Mouse (Mus musculus): ENCODE measurements around the gene Dcst2.

Gene Dcst2

DNA sequence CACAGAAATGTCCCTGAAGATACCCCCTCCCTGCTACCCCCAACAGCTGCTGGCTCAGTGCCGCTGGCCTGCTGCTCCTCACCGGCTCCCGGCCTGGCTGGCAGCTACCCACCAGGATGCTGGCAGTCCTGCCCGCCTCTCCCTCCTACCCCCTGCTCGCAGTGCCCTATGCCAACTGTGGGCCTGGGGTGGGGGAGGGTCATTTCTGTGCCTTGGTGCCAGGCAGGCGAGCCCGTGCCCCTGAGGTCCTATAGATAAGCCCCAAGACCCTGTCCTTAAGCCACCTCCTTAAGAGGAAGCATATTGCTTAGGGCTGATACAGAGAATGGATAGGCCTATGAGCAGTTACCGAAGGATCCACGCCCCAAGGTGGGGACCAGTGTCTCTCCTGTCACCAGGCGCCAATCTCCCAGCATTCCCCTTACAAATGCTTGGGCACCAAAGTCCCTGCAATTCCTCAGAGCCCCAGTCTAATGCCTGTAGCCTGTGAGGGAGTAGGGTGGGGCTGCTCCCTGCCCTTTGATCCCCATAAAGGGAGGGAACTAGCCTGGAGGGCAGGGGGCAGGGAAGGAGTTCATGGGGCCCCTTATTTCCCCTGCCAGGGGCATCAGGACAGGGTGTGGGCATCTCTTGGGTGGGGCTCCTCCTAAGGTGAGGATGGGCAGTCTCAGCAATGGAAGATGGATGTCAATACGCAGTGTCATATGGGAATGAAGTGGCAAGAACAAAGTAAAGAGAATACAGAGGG lies 26.5 kb downstream of the Dcst2 start:
- DNase-seq (ENCODE audit: low spot score in 2 of 2): peak in 1 of 2 experiments; percentile 69

DNA sequence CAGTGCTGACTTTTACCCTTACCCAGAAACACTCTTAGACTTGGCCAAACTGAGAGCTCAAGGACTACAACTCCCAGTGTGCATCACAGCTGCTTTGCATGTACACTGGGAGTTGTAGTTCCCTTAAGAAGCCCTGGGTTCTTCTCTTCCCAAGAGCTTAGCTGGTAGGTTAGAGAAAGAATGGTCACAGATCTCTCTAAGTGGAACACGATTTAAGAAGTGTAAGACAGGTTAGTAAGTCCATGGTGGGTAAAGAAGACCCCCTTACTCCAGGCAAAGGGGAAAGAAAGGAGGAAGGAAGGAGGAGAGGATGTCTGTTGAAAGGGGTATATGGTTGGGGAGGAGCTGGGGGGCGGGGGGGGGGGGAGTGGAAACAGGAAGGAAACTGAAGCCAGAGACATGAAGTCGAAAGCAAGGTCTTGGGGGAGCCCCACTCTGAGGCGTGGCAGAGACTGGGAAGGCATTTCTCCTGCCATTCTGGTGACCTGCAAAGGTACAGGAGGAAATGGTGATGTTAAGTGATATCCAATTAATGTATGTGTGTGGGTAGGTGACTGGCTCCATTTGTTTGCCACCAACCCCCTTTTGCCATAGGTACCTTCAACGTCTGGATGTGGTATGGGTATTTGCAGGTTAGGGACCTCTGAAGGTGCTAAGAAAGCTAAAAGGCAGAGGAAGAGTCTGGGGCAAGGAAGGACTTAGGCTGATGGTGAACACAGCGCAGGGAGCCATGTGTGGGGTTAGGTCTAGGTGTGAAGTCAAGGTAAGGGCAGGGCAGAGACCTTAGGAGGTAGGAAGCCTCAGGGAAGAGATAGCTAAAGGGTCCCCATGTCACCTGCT lies 27.3 kb downstream of the Dcst2 start:
- peak in 1 of 2 experiments; percentile 44 for DNase-seq (ENCODE audit: low spot score in 2 of 2)

DNA sequence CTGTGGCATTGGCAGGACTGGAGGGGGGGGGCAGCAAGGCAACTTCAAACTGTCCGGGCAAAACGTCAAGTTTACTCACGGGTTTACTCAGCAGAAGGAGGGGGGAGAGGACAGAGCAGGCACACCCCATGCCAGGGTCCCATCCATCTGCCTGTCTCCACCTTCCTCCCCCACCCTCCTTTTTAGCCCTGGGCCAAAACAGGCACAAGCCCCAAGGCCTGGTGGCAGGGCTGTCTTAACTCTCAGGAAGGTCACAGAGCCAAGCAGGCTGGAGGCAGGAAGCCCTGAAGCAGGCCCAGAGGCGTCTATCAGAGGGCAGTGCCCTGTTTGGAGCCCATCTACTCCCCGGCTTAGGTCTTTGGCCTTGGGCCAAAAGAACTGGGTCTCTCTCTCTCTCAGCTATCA lies 28.3 kb downstream of the Dcst2 start:
- DNase-seq (ENCODE audit: low spot score in 2 of 2): peak in 1 of 2 experiments; percentile 71

DNA sequence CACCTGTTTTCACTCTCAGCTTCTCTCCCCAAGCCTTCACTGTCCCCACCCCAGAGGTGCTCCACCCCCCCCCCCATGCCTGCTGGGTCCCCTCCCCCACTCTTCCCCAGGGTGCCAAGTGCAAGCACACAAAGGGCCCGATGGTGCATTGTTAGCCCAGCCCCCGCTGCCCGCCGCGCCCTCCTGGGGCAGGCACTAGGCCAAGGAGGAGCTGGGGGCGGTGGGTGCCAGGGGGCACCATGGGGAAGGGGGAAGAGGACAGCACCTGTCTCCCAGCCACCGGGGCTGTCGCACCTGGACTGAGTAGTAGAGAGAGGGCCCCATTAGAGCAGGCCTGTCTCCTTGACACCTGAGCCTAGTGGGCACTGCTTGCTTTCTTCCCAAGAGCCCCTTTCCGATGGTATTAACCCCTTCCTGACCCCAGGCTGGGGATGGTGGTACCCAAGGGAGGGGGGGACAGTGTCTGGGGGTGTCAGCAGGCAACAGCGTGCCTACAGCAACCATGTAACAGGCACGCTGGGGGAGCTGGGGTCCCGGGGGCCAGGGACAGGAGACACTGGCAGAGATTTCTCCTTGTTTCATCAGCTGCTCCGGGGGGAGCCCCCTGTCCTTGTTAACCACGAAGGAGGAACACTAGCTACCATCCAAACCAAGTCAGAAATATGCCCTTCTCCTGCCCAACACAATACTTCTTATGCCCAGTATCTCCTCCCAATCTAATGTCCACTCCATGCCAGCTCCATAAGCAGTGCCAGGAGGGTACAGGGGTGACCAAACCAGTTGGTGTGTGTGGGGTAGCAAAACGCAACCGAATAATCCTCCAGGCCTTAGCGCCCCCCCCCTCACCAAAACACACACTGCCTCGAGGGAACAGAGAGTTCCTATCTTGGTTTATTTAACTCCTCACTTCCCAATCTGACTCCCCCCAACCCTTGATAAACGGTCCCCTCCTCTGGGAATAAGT lies 29.2 kb downstream of the Dcst2 start:
- DNase-seq (ENCODE audit: low spot score in 2 of 2): peak; percentile 54 to 76

DNA sequence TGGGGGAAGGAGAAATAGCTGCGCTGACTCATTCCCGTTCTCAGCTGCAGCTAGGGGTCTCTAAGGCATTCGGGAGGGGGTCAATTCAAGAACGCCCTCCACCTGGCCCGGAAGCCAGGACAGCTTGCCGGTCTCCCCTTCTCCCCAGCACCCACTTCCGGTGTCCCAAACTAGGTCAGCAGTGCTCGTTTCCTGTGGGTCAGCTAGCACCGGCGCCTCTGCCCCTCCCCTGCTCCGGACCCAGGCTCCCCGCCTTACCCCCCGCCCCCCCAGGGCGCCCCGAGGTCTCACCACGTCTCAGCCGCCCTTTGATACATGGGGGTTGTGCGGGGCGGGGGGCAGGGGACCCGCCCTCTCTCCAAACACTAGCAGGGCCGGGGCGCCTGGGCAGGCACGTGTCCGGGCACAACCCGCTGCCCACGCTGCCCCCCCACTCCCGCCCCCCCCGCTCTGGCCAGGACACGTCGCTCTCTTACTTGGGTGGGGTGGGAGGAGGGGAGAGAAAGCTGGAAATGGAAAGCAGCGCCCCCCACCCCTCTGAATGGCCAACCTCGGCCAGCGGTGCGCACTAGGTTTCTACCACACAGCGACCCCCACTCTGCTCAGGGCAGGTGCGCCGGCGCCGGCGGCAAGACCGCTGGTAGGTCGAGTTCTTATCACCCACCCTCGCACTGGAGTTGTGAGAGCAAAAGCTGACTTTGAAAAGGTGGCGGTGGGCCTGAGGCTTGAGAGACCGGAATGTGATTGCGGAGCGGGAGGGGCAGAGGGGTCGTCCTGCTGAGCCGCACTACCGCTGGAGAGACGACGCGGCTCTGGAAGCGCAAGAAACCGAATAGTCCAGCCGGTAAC lies 30.1 kb downstream of the Dcst2 start:
- peak in 1 of 2 experiments; percentile 70 for DNase-seq (ENCODE audit: low spot score in 2 of 2)

DNA sequence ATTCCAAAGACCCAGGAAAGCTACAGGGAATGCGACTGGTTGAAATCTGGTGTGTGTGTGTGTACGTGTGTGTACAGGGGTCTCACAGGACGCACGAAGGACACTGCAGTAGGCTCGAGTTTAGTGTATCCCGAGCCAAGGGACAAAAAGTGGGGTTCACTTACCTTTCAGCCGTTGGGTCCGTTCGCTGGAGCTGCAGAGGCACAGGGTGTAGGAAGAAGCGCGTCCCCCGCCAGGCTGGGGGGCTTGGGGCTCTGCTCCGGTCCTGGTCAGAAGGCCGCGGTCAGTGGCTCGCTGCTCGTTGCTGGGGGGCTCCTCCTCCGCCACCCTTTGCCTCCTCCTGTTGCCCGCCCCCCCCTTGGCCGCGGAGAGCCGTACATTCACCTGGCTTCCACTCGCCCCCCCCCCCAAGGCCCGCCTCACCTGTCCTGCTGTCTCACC lies 31.1 kb downstream of the Dcst2 start:
- peak; percentile 33 to 74 for DNase-seq (ENCODE audit: low spot score in 2 of 2)

DNA sequence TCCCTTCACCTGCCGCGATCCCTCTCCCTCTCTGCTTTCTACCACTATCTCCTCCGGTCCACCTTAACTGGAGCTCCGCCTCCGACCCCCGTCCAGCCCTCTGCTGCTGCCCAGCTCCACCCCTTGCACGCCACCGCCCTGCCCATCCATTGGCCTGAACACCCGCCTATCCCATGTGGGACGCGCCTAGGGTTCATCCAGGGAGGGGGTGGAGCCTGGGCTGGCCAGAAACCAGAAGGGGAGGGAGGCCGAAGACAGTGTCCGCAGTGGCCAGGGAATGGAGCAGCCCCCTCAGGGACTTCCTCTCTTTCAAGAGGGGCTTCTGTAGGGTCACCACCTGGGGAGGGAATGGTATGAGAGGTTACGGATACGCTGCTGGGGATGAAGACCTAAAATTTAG lies 31.8 kb downstream of the Dcst2 start:
- DNase-seq (ENCODE audit: low spot score in 2 of 2): peak; percentile 95 to 96

DNA sequence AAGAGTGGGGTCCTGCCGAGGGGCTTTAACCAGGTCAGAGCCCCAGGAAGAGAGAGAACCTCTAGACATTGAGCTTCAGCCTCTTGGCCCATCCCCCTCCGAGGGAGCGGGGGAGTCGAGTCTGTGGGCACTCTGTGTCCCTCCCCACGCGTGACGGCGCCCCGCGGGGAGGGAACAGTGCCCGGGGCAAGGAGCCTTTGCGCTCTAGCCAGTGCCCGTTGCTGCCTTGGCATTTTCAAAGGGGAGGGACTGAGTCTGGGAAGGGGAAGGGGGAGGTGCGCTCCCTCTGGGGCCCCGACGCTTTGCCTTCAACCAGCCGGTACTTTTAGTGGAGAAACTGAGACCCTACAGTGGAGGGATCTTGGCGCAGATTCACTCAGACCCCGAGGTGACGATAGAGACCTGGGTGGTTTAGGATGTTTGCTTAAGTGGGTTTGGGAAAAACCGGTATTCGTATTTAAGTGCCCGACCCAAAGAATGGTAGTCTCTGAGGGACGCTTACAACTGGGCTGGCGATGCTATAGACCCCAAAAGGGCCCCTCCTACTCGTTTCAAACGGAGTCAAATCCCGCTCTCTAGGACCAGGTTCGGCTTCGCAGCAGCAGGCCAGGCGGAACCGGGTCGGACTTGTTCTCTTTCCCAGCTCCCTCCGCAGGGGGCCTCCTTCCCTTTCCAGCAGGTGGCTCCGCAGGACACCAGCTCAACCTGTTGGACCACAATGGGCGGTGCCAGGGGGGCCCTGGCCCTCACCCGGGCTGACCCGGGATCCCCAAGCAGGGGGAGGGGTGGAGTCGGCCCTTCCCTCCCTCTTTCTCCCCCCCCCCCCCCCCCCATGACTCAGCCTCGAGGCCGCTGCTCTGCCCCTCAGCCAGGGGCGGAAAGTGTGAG lies 32.5 kb downstream of the Dcst2 start, which contains the start of gene Zbtb7b:
Gene Zbtb7b (minus strand): TSS at position 771 of the 888 bp plus-strand sequence.
- DNase-seq (ENCODE audit: low spot score in 2 of 2): peak; percentile 65 to 84

DNA sequence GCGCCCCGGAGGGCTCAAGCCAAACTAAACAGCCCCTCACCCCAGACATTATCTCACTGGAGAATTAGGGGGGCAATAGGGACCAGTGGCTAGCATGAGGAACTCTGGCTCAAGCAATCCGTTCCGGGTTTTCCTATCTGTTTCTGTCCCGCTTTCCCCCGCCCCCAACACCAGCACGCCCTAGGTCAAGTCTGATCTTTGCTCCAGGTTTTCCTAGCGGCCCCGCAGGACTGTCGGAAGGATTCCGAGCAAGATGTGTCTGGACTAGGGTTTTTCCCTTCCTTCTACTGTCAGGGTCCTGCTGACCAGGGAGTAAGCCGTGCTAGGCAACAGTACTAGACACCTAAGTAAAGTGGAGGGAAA lies 33.1 kb downstream of the Dcst2 start:
- peak; percentile 75 to 81 for DNase-seq (ENCODE audit: low spot score in 2 of 2)

DNA sequence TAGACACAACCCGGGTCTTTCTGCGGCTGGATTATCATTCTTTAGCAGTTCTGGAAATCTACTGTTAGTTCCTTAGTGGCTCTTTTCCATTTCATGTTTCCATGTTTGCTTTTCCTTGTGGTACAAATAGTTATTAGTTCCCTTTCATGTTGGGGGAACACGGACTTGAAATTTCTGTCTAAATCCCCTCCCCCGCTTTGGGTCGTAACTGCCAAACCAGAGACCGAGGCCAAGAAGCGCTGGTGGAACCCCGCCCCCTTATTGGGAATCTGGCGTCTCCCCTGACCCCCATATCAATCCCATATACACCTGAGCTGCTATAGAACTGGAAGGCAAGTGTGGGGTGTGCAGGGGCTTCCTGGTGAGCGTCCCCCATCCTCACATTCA lies 33.6 kb downstream of the Dcst2 start:
- no peak for DNase-seq (ENCODE audit: low spot score in 2 of 2)

DNA sequence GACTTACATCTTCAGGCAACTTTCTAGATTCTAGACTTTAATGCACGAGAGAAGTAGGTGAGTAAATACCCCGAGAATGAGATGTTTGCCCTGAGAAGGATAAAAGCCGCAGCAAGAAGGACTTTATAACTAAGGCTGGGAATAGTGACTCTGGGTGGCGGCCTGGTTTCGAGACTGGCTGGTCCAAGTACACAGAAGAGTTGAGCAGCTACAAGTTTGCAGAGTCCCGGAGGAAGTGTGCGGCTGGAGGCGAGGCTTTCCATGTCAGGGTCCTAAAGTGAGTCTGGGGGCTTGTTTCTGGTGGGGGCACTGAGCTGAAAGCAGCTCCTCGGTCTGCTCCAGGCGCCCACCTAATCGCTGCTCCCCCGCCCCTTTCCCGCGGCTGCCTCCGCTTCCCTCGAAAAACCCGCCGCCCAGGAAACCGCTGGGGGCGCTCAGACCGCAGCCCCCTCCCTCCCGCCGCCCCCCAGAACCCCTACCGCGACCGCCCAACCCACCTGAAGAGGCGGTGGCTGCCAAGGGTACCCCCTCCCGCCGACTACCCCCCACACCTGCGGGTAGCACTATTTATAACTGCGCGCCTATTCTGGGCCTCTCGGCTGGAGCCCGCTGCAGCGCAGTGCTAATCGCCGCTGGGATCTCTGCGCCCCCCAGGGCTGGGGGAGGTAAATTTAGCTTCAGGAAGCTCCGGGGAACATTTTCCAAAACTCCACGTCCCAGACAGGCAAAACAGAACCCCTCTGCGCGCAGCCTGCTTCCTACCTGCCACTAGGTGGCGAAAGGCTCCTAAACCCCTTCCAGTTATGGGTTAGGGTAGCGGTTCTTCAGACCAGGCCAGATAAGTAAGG lies 34.3 kb downstream of the Dcst2 start:
- peak in 1 of 2 experiments; percentile 61 for DNase-seq (ENCODE audit: low spot score in 2 of 2)

DNA sequence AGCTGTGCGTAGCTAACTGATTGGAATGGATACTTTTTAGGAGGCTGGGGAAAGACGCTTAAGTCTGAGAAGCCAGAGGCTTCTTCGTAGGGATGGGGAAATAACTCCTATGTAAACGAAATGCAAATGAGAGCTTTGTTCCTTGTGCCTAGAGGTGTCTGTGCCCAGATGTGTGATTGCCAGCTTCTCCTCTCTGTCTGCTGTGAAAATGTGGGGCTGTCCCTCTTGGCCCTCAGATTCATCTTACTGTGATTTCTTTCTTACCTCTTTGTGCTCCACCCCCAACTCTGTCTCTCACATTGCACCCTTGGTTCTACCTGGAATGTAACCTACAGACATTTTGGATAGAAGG lies 34.9 kb downstream of the Dcst2 start:
- DNase-seq (ENCODE audit: low spot score in 2 of 2): no peak

DNA sequence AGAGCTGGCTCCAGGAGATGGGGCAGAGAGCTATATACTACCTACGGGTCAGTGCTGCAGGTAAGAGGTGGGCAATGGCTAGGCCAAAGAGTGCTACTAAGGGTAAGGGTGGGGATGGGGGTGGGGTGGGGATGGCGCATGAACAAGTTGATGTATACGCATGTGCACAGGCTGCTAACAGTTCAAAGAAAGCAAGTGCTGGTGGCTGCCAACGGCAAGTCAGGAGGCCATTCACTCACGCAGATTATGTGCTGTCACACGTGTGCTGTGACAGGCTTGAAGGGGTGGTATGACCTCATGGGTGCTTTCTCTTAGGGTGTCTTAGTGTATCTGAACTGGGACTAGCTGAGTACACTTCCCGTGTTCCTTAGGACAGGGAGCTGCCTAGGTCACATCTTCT lies 39.6 kb downstream of the Dcst2 start:
- no peak for DNase-seq (ENCODE audit: low spot score in 2 of 2)

DNA sequence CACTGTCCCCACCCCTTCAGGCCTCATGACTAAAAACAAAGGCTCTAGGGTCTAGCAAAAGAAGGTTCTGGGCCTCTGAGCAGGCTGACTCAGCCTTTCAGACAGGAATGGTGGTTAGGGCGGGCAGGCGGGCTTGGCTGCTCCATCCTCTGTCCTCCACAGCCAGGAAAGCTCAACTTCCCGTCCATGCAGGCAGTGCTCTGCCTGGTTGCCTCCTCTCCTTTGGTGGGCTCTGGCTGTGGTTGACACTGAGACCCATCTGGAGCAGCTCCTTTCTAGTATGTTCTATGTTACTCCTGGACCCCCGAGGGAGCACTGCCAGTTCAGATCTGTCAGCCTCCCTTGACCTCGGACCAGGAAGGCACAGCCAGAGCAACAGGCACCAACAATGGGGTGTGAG lies 40.9 kb downstream of the Dcst2 start, which contains the start of gene Lenep:
Gene Lenep (minus strand): TSS at position 101 of the 400 bp plus-strand sequence.
- no peak for DNase-seq (ENCODE audit: low spot score in 2 of 2)

DNA sequence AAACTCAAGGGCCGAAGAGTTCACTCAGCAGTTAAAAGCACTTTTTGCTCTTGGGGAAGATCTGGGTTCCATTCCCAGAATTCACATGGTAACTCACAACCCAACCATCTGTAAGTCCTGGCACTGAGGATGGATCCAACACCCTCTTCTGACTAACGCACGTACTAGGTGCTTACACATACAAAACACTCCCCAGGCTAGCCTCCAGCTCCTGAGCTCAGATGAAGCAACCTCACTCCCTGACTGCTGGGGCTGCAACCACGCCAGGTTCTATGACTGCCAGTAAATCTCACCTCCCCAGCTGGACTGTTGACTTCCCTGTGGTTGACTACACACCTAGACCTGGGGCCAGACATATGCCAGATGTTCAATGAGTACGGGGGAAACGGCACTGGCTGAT lies 45.1 kb downstream of the Dcst2 start:
- no peak for DNase-seq (ENCODE audit: low spot score in 2 of 2)

DNA sequence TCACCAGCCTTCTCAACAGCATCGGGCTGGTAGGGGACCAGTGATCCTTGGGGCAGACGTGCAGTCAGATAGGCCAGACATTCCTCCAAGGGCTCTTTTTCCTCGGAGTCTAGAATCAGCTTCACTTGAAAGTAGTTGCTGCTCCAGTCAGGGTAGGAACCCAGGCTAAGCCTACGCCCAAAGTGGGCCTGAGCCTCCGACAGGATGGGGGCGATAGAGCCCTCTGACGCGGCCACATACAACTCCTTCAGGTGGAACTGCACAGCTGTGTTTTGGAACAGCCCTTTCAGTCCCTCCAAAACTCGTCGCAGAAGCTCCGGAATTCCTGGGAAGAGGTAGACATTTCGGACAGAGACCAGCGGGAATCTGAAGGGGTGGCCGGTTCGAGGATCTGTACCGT lies 46.7 kb downstream of the Dcst2 start:
- no peak for DNase-seq (ENCODE audit: low spot score in 2 of 2)

DNA sequence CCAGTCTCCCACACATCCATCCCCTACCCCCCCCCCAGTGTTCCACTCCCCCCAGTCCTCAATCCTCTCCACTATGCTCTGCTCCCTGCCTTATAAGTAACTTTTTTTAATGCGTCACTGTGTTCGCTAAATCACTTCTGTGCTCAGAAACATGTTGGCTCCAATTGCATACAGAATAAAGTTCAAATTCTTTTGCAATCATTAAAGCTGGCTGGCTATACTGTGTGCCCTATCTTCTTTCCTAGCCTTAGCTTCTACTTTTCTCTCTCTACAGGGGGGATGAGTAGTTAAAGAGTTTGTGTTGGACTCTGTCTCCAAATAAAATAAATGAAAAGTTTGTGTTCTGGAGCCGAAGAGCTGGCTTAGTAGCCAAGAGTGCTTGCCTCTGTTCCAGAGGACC lies 47.9 kb downstream of the Dcst2 start:
- DNase-seq (ENCODE audit: low spot score in 2 of 2): no peak

DNA sequence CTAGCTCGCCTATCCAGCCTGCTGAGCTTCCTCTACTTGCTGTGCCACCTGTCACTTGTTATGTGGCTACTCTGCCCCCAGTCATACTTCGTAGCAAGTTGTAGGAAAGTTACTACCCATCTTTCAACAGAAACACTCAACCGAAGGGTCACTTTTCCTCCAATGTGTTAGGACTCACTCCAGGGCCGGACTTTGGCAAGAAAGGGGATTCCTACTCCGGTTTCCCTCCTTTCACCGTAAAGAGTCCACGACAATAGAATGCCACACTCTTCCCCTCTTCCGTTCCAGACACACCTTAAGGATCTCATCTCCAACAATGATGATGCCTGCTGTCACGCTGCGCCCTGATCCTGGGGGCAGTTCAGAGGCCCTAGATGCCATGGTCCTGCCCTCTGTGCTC lies 49.1 kb downstream of the Dcst2 start:
- DNase-seq (ENCODE audit: low spot score in 2 of 2): no peak
